Mouse (Mus musculus) urinary bladder, adult 18-20 months (tissue): ENCODE measurements around the gene Pnkd.
A peak's percentile ranks its signal among the peaks of the same experiment; 100 is the strongest.
"Not testable (repeated sequence)": the region's sequence is repeated elsewhere in the genome, so short reads cannot be mapped to it uniquely, and the experiment has no call there.

Experiments
- DNase-seq, 2 experiments: peaks; one replicate each; pipeline ENCODE4 v3.0.0; 2022; ENCODE audit warnings: low spot score in 2 of 2, mixed read lengths in 2 of 2

Pnkd gene

DNA sequence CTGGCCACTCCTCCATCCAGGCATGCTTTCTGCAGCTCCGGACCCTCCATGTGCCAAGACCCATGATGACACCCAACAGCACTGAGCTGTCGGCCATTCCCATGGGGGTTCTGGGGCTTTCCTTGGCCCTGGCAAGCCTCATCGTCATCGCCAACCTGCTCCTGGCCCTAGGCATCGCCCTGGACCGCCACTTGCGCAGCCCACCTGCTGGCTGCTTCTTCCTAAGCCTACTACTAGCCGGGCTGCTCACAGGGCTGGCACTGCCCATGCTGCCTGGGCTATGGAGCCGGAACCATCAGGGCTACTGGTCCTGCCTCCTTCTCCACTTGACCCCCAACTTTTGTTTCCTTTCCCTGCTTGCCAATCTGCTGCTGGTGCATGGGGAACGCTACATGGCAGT lies 6.2 kb upstream of the Pnkd start, which contains the start of gene Gpbar1:
Gene Gpbar1, plus strand, starts transcription at position 13 of the 400 bp plus-strand sequence.
- no peak for DNase-seq

DNA sequence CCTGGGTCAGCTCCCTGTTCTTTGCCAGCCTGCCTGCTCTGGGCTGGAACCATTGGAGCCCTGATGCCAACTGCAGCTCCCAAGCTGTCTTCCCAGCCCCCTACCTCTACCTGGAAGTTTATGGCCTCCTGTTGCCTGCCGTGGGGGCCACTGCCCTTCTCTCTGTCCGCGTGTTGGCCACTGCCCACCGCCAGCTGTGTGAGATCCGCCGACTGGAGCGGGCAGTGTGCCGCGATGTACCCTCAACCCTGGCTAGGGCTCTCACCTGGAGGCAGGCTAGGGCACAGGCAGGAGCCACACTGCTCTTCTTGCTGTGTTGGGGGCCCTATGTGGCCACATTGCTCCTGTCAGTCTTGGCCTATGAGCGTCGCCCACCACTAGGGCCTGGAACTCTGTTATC lies 5.7 kb upstream of the Pnkd start:
- DNase-seq = no peak

DNA sequence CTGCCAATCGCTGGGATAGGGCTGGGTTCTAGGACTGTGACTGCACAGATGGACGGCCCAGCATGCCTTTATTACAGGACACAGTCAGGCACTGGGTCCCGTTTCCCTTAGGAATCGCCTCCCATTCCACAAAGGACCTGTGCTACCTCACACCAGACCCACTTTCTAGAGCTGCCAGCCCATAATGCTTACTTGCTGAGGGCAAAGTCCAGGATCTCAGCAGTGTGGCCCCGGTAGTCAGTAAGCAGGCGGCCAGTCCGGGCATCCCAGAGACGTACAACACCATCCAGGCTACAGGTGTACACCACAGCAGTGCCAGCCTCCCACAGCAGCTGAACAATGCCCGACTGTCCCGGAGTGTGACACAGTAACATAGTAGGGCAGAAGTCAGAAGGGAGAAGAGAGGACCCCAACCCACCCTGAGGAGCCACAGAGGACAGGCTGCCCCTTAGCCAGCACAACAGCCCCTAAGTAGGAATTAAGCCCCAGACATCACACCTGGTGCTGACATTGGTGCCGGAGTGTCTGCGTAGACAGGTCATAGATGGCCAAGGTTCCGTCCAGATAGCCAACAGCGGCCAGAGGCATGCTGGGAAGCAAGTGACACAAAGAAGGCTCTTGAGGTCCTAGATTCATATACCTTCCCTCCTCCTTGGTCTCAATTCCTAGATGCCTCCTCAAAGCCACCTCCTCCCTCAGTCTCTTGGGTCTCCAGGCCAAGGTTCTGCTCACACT lies 4.0 kb upstream of the Pnkd start:
- no peak for DNase-seq

DNA sequence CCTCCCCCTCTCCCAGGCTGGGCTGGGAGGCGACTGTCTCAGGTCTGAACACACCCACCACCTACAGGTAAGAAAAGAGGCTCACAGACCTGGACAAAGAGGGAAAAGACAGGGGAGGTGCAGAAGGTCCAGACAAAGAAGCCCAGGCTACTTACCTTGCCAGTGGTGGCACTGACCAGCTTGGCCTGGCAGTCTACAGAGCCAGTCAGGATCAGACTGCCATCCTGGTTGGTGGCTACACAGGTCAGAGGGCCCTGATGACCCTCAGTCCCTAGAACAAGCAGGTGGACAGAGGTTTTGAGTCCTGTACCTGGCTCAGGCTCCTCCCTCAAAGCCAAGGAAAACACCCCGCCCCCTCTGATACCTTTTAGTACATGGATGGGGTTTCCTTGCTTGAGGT lies 3.4 kb upstream of the Pnkd start:
- no peak for DNase-seq

DNA sequence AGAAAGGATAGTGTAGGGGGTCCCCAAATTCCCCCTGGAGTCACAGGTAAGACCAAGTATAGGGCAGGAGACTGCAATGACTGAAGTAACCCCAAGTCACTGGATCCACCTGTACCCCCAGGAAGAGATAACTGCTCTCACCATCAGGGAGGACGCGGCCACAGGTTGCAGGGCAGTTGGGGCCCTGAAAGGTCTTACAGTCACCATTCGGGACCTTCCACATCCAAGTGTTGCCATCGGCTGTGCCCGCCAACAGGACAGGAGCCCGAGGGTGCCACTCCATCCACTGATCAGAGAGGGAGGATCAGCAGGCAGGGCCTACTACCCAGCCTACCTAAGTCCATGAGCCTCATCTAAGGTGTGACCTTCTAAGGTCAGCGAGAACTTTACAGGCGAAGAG lies 2.8 kb upstream of the Pnkd start:
- DNase-seq = no peak

DNA sequence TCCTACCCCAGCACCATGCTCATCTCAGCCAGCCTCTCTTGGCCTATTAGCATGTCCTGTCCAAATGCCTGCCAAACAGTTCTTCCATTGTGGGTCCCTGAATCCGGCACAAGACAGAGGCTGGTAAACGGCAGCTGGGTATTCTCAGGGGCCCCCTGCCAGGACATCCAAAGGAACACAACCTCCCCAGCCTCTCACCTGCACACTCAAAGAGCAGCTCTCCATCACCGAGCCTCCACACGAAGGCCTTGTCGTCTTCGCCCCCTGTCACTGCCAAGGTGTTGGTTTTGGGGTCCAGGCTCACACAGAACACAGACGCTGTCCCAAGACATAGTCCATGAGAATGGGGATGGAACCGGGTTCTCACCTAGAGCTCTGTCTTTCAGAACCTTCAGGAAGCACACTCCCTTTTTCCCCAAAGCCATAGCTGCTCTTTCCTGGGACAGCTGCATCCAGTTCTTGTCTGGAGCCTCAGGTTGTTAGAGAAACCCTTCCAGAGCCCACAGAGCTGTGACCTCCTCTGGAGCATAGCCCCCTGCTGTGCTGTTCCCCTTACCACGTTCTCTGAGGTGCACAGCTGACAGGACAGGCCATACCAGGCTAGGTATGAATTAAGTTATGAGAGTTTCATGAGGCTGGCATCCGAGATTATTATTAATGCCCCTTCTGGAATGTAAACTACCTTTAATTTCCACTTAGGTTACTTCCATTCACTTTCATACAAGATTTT lies 1.7 kb upstream of the Pnkd start:
- DNase-seq = no peak

DNA sequence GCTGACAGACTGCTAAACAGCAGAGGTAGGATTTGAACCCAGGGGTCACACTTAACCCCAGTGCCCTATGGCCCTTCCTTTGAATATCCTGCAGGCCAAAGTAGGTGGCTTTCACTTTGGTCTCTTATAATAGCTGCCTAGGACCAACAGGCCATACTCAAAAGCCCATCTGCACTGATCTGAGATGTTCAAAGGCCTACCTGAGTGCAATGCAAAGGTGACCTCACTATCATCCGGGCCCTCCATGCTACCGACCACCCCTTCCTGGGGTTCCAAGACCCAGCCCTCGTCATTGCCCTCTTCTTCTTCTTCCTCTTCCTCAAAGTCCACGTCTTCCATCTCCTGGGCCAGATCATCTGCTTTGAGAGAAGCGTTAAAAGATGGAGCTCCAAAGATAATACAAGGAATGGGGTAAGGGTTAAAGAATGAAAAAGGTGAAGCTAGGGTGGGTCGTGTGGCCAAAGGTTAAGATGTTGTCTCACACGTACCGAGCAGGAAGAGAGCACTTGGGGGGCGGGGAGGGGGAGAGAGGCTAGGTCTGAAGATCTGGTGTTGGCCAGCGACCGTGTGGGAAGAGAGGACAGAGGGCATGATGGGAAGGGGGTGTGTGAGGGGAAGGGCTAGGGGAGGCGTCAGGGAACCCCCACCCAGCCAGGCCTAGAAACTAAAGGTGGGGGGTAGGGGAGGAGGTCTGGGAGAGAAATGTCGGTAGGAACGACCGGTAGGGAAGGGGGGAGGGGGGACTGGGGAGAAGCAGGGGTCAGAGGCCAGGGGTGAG lies 855 bp upstream of the Pnkd start:
- peak in 1 of 2 experiments; percentile 50 for DNase-seq

DNA sequence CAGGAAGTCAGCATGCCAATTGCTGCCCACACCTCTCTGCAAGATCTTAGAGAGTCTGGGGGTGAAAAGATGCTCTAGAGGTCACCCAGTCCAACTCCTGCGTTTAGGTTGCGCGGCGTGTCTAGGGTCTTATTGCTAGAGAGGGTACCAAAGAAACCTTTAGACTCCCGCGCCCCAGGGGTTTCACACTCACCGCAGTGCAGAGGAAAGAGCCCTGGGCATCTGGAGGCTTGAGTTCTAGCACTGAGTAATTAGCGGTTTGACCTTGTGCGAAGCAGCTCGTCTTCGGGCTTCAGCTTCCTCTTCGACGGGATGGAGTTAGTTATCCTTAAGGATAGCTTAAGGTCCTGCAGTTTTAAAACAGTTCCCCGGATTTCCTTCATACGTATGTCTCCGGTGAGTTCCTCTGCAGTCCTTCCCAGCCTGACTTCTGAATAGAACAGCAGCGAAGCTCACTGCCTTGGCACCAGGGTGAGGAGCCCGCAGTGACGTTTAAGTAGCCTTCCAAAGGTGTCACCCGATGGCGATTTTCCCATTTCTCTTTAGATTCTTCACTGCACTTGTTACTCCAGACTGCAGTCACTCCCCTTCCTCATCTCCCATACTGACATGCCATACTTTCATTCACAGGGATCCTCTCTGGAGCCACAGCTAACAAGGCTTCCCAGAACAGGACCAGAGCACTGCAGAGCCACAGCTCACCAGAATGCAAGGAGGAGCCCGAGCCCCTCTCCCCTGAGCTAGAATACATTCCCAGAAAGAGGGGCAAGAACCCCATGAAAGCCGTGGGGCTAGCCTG lies 681 bp downstream of the Pnkd start:
- no peak for DNase-seq

DNA sequence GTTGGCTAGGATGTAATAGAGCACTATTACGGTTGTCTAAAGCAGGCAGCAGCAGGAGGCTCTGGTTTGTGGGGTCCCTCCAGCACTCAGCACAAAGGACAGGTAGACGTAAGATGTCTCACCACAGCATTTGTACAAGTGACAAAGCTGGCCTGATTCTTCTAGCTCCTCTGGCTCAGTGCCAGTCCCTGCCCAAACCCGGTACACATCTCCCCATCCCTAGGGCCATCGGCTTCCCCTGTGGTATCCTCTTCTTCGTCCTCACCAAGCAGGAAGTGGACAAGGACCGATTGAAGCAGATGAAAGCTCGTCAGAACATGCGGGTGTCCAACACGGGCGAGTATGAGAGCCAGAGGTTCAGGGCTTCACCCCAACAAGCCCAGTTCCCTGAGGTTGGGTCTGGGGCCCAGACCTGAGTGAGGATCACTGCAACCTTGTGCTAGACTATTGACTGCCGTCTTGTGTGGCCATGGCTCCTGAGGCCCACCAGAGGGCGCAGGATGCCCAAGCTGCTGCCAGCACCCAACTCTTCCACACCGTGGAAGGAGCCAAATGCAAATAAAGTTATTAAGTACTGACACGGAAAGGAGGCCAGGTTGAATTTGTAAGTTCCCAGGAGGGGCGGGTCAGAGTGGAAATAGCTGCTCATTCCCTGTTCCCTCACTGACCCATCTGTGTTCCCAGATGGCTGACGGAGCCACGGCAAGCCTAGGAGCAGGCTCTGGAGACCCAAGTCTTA lies 2.3 kb downstream of the Pnkd start:
- DNase-seq = not testable (repeated sequence)

DNA sequence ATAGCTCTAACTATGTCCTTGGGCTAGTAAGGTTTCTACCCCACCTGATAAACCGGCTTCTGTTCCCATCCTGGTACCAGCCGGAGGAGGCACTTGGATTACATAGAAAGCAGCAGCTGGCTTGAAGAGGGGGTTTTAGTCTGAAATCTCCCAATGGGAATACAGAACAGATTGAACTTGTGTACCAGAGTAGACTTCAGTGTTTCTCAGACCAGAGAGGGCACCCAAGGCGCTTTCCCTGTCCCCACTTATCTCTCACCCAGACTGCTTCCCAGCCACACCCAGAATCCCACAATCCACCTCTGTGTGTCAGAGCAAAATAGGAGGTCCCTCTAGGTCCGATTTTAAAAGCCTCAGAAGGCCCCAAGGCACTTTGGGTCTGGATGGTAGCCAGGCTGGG lies 3.6 kb downstream of the Pnkd start:
- no peak for DNase-seq

DNA sequence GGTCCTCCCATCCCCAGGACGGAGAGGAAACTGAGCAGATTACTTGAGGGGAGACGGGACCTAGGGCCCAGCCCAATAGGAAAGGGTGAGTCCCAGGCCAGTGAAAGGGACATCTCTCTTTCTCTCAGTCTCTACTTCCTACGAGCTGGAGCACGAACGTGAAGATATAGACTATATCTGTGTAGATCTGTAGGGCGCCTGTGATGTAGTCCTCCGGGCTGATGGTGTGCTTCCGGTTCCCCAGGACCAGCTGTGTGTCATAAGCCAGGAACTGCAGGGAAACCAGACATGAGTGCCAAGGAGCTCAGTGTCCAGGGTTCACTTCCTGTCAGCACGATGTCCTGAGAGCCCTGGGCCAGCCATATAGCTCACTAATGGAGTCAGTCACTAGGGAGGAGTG lies 4.5 kb downstream of the Pnkd start:
- DNase-seq = no peak

DNA sequence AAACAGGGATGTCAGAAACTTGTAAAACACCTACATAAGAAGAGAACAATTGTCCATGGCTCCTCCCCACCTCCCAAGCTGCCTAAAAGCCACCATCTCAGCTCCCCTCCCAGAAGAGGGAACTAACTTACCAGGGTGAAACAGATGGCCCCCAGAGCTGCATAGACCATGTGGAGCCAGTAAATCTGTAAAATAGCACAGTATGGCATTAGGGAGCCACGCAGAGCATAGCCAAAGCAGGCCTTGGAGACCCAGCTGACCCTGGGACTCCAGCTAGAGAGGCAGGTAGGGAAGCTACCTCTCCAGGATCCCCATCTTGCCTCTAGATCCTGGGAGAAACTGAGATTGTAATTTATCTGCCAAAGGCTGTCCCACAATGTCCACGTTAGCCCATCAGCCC lies 5.0 kb downstream of the Pnkd start:
- DNase-seq = no peak

DNA sequence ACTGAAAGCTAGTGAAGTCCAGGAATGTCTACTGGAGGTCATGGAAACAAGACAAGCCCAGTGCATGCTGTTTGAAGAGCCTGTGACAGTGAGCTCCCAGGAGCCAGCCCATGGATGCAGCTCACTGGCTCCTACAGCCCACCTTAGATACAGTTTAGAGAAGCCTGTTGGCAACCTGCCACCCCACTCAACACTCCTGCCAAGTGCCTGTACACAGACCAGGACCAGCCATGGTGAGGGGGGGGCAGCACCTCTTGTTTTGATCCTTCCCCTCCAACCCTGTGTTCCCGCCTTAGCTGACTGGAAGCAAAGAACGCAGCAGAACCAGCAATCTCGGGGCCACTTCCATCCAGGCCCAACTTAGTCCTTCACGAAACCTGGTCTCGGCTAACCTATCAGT lies 5.4 kb downstream of the Pnkd start:
- DNase-seq = no peak

DNA sequence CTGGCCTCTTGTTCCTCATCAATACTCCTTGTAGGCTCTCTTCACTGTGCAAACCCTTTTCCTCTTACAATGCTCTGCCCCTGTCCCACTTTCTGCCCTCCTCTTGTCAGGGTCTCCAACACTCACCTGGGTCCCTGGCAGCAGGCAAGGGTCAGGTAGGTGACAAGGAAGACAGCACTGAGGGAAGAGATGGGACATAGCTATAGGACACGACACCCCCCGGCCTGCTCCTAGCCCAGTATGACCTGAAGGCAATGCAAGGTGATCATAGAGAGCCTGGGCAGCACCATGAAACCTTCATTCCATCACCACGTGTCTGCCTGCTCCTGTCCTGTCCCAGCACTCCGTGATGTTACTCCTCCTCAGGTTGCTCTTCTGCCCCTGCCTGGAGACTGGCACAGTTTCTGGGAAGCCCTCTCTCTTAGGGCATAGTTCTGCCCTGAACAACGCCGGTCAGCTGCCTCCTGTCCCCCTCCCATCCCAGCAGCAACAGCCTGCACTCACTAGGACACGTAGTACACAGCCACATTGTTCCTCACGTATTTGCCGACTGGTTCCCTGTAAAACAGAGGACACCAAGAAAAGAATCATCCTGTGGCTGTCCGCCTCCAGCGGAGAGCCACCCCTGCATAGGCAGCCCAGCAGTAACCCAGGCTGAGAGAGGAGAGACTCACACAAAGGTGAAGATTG lies 7.7 kb downstream of the Pnkd start:
- DNase-seq = no peak

DNA sequence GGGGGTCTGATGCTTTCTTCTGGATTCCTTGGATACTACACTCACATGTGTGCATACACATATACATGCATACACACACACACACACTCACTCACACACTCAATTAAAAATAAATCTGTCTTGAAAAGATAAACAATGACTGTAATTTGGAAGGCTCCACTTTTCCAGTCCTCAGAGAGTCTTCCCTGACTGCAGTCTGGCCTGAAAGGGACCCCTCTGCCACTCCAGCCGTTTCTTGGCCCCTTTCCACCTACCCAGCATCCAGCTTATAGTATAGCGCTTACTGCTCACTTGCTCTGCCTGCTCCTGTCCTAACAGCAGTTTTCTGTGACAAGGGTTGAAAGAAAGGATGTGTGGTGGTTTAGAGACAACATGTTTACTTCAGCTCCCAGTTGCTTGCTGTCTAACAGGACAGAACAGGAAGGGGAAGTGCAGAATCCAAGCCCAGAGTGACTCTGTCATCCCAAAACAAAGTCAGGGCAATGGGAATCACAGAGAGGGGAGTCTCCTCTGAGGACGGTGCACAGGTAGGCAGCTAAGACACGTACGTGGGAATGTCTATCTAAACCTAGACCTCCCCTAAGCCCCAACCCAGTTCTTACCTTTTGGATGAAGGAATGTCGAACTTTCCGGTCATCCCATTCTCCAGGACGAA lies 8.7 kb downstream of the Pnkd start:
- DNase-seq = no peak

DNA sequence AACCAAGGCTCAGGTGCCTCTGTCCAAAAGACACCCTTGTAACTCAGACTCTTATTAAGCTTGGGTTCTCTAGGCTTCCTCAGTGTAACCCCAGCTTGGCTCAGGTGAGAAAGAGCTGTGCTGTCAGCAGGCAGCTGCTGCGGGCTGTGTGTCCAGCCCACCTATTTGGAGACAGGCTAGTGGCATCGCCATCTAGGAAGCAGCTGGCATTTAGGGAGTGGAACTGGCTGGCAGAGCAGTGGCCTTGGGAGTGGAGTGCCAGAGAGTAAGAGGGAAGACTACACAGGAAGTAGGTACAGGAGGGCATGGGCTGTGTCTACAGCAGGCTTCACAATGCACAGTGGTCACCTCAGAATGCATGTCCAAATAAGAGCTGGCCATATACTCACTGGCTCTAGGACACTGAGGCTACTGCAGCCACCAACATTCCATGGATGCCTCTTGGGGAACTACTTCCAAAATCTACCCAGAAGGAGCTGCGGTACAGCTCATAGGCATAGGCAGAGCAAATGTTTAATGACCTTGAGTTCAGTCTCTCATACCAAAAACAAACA lies 9.4 kb downstream of the Pnkd start:
- no peak for DNase-seq

DNA sequence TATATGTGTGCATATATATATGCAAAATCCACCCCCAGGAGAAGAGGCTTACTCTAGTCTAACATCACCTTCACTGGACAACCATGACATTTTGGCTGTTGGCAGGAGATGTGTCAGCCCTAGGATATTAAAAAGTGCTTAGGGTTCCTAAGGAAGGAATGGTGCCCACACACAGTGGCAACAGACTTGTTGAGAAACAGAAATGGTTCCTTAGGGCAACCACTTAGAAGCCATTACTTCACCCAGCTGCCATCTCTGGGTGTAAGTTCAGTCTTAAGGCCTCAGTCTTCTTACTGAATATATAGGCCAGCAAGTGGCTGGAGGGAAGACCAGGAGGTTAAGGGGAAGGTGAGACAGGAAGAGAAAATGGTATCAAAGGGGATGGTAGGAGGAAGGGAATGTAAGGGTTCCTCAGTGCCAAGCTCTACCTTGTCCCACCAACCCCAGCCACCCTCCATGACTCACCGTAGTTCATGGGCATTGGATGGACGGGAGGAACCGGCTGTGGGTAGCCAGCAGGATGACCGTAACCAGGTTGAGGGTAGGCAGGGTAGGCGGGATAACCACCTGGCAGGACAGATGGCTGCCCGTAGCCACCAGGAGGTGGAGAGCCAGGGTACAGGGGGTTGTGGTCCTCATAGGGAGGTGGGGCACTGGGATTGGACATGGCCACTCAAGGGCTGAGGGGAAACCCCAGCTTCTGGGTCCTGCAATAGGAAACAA lies 10.2 kb downstream of the Pnkd start:
- peak in 1 of 2 experiments; percentile 43 for DNase-seq

DNA sequence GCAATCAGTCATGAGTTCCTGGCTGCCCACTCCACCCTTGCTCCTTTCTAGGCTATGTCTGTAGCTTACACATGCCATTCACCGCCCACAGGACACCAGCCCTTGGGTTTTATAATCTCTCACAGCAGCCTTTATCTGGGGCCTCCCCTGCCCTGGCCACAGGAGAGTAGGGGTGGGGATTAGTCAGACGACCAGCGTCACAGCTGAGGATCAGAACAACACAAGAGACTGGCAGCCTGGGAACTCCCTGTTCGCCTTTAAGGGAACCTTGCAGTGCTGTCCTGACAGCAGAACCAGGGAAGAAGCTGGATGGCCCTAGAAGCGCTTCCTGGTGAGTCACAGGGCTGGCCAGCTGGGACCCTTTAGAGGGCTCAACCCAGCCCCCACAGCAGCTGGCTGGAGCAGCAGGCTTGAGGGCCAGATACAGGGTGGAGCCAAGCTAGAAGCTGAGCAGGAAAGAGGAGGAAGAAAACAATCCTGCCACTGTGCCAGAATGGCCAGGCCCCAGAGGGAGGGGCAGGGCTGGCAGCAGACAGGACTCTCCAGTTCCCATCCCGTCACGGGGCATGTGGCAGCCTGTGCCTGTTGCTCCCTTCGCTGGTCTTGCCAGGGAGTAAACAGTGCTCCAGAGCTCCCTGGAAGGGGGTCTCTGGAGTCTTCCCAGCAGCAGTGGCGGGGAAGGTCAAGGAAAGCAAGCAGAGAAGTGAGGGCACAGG lies 10.9 kb downstream of the Pnkd start:
- peak; percentile 81 to 96 for DNase-seq
